Mouse (Mus musculus) hindbrain, embryonic 15.5 days (tissue): Measurements from ENCODE around the gene Fndc10. TPM values are rescaled to one million over a fixed set of nuclear protein-coding genes. Genes with fewer than 3 reads are reported as not detected.
"Not testable (repeated sequence)": the region's sequence is repeated elsewhere in the genome, so short reads cannot be mapped to it uniquely, and the experiment has no call there.

Experiments used
- ATAC-seq: fragments of 200-750 bp; cut with Nextera tagmentation; 2 replicates; pipeline ENCODE4 v1.8.0; 2017; ENCODE audit warnings: low read depth, moderate number of reproducible peaks, moderate TSS enrichment; ENCODE audit not compliant: low FRiP score
- H3K27ac ChIP-seq: fragments of 300-500 bp; sonication (generic); replicated peaks from 2 replicates; pipeline ENCODE4 v1.5.1; 2015; ENCODE audit warnings: mild to moderate bottlenecking, inconsistent platforms
- H3K27me3 ChIP-seq: fragments of 300-500 bp; sonication (generic); 2 replicates; pipeline ENCODE4 v1.6.1; 2015; ENCODE audit warnings: control low read depth, inconsistent platforms
- H3K36me3 ChIP-seq: fragments of 300-500 bp; sonication (generic); 2 replicates; pipeline ENCODE4 v1.6.1; 2015; ENCODE audit warnings: control low read depth, inconsistent platforms
- H3K4me1 ChIP-seq: fragments of 300-500 bp; sonication (generic); replicated peaks from 2 replicates; pipeline ENCODE4 v1.6.1; 2015; ENCODE audit warnings: control low read depth, inconsistent platforms
- H3K4me2 ChIP-seq: fragments of 300-500 bp; sonication (generic); 2 replicates; pipeline ENCODE4 v1.6.1; 2015; ENCODE audit warnings: moderate library complexity, mild to moderate bottlenecking, inconsistent platforms
- H3K4me3 ChIP-seq: fragments of 300-500 bp; sonication (generic); 2 replicates; pipeline ENCODE4 v1.5.1; 2015; ENCODE audit warnings: mild to moderate bottlenecking, inconsistent platforms
- H3K9ac ChIP-seq: fragments of 300-500 bp; sonication (generic); 2 replicates; pipeline ENCODE4 v1.6.1; 2015; ENCODE audit warnings: inconsistent platforms
- H3K9me3 ChIP-seq: fragments of 300-500 bp; sonication (generic); 2 replicates; pipeline ENCODE4 v1.6.1; 2016; ENCODE audit warnings: control low read depth, inconsistent platforms
- WGBS: fragments of 180-500 bp; shearing (Covaris S2); methylation state at CpG from one replicate; pipeline ENCODE4 v1.1.7; 2015; 5-methylcytosine and 5-hydroxymethylcytosine counted together
- polyA plus RNA-seq: library from polyadenylated mRNA; unstranded; fragments of >200 nt; fragmentation: Nextera tagmentation; extraction: Ambion mirVana; gene quantifications from 2 replicates; pipeline ENCODE4 v1.2.1, GENCODE M21; 2015

The Fndc10 gene
- polyA plus RNA-seq, 1 experiment from 2014 or later: 20.6 TPM

GRCm38 (mm10) chr4:155740681-155741080, 46.5 kb downstream of the Fndc10 start:
- peaks cover 33% of the 10 kb centered on the region for H3K4me1 ChIP-seq
- H3K27ac ChIP-seq, H3K9me3 ChIP-seq, H3K4me3 ChIP-seq, H3K9ac ChIP-seq, H3K27me3 ChIP-seq, ATAC-seq, H3K4me2 ChIP-seq: not testable (repeated sequence)
- H3K36me3 ChIP-seq: peaks cover 56% of the 10 kb centered on the region
- WGBS: 92% methylated on average over 10 of the region's 10 CpGs

- Histone ChIP-seq H3K36me3 (peaks cover 60% of the 10 kb centered on the region), H3K9me3 (no peaks in the 10 kb centered on the region), H3K27me3 (no peaks in the 10 kb centered on the region), H3K4me2 (no peak overlapping the region), H3K4me1 (peaks cover 15% of the 10 kb centered on the region), H3K9ac (no peak overlapping the region), H3K4me3 (no peak overlapping the region), H3K27ac (no peak overlapping the region)
- ATAC-seq: no peak
- 96% methylated on average over 5 of the region's 5 CpGs for WGBS
Observed at GRCm38 (mm10) chr4:155742684-155743083, 48.5 kb downstream of the Fndc10 start.

- ATAC-seq: no peak
- Histone ChIP-seq H3K36me3 (peaks cover 75% of the 10 kb centered on the region), H3K4me1 (peaks cover 8% of the 10 kb centered on the region), H3K4me2 (no peak overlapping the region), H3K9ac (no peak overlapping the region), H3K27me3 (no peaks in the 10 kb centered on the region), H3K4me3 (no peak overlapping the region), H3K27ac (no peak overlapping the region), H3K9me3 (no peaks in the 10 kb centered on the region)
- WGBS: 94% methylated on average over 8 of the region's 8 CpGs
Observed at GRCm38 (mm10) chr4:155744474-155744873, 50.3 kb downstream of the Fndc10 start.

GRCm38 (mm10) chr4:155745136-155745535, 51.0 kb downstream of the Fndc10 start:
- H3K4me1 ChIP-seq: peaks cover 1% of the 10 kb centered on the region; the same call in 1 of the 2 replicates
- H3K9me3 ChIP-seq: no peaks in the 10 kb centered on the region
- H3K4me2 ChIP-seq: no peak overlapping the region
- ATAC-seq: no peak
- H3K36me3 ChIP-seq: peaks cover 80% of the 10 kb centered on the region
- H3K27ac ChIP-seq: no peak overlapping the region
- no peaks in the 10 kb centered on the region for H3K27me3 ChIP-seq
- WGBS: 97% methylated on average over 5 of the region's 5 CpGs
- H3K9ac ChIP-seq: no peak overlapping the region
- H3K4me3 ChIP-seq: no peak overlapping the region

Other genes starting within 250 kb of the Fndc10 start
- gene Tmem52, start 225.2 kb upstream of the Fndc10 start, polyA plus RNA-seq: 0.17 TPM in 1 of 2 replicates, not detected in the other
- gene Gnb1, start 203.0 kb upstream of the Fndc10 start, polyA plus RNA-seq: 1,056 and 1,102 TPM in 2 replicates
- gene Nadk, start 132.0 kb upstream of the Fndc10 start, polyA plus RNA-seq: 80.6 and 85.9 TPM in 2 replicates
- gene Slc35e2, start 92.9 kb upstream of the Fndc10 start, polyA plus RNA-seq: 14.6 and 16.3 TPM in 2 replicates
- gene Cdk11b, start 69.5 kb upstream of the Fndc10 start, polyA plus RNA-seq: 49.3 and 53.0 TPM in 2 replicates
- not detected in 2 replicates for gene Gm10563, start 48.9 kb upstream of the Fndc10 start, polyA plus RNA-seq
- gene Mmp23, start 41.0 kb upstream of the Fndc10 start, polyA plus RNA-seq: 4.7 and 6.5 TPM in 2 replicates
- gene Mib2, start 25.1 kb upstream of the Fndc10 start, polyA plus RNA-seq: 50.6 and 62.2 TPM in 2 replicates
- gene Ssu72, start 10.5 kb downstream of the Fndc10 start, polyA plus RNA-seq: 160 and 166 TPM in 2 replicates
- gene Tmem240, start 40.5 kb downstream of the Fndc10 start, polyA plus RNA-seq: 23.8 and 27.0 TPM in 2 replicates
- 92.0 and 99.4 TPM in 2 replicates for gene Atad3a, start 66.8 kb downstream of the Fndc10 start, polyA plus RNA-seq
- 32.2 and 33.7 TPM in 2 replicates for gene Vwa1, start 80.4 kb downstream of the Fndc10 start, polyA plus RNA-seq
- 0.98 and 1.2 TPM in 2 replicates for gene Tmem88b, start 91.5 kb downstream of the Fndc10 start, polyA plus RNA-seq
- not detected in 2 replicates for gene Ankrd65, start 96.1 kb downstream of the Fndc10 start, polyA plus RNA-seq
- 248 and 265 TPM in 2 replicates for gene Mrpl20, start 108.5 kb downstream of the Fndc10 start, polyA plus RNA-seq
- gene Ccnl2, start 118.1 kb downstream of the Fndc10 start, polyA plus RNA-seq: 134 and 137 TPM in 2 replicates
- gene Aurkaip1, start 136.9 kb downstream of the Fndc10 start, polyA plus RNA-seq: 129 TPM in 2 replicates
- gene Mxra8, start 145.3 kb downstream of the Fndc10 start, polyA plus RNA-seq: 32.5 and 32.7 TPM in 2 replicates
- gene Dvl1, start 153.1 kb downstream of the Fndc10 start, polyA plus RNA-seq: 30.8 and 32.8 TPM in 2 replicates
- 0.43 and 0.54 TPM in 2 replicates for gene Tas1r3, start 169.0 kb downstream of the Fndc10 start, polyA plus RNA-seq
- gene Cptp, start 175.1 kb downstream of the Fndc10 start, polyA plus RNA-seq: 25.6 and 29.1 TPM in 2 replicates
- 71.6 and 78.6 TPM in 2 replicates for gene Ints11, start 175.2 kb downstream of the Fndc10 start, polyA plus RNA-seq
- 58.5 and 62.9 TPM in 2 replicates for gene Pusl1, start 197.4 kb downstream of the Fndc10 start, polyA plus RNA-seq
- 68.8 and 74.6 TPM in 2 replicates for gene Acap3, start 197.5 kb downstream of the Fndc10 start, polyA plus RNA-seq
- gene Ube2j2, start 249.5 kb downstream of the Fndc10 start, polyA plus RNA-seq: 104 and 115 TPM in 2 replicates